Mouse (Mus musculus) lung, postnatal 0 days (tissue): ENCODE results near the gene Arhgap27.

Experiments
- CTCF ChIP-seq: IDR thresholded peaks from 2 replicates; pipeline ENCODE4 v1.5.1; 2016; ENCODE audit warnings: antibody characterized with exemption, mild to moderate bottlenecking
- EP300 ChIP-seq: IDR thresholded peaks from 2 replicates; pipeline ENCODE4 v1.6.1; 2016; ENCODE audit warnings: antibody characterized with exemption, mild to moderate bottlenecking, control low read depth

GRCm38 (mm10) chr11:103373922-103374321 lies 10.4 kb upstream of the Arhgap27 start:
- TF ChIP-seq CTCF (no peak), EP300 (no peak)
